Mouse (Mus musculus): ENCODE results near the gene Tnfaip2. TPM values are rescaled to one million over a fixed set of nuclear protein-coding genes. Genes with fewer than 3 reads are reported as not detected.

The Tnfaip2 gene
- 1.0 and 4.1 TPM in 2 replicates for total RNA-seq (2012; rRNA removed)

GRCm38 (mm10) chr12:111442309-111443010, at the start of gene Tnfaip2:
TSS of gene Tnfaip2 (plus strand) at chr12:111442469.
- no peaks in the 10 kb centered on the region for H3K9me3 ChIP-seq (ENCODE audit: control insufficient read depth, insufficient read depth, low read depth, low read length)
- H3K27ac ChIP-seq (ENCODE audit: insufficient read depth, low read depth, low read length, poor library complexity, severe bottlenecking), result no peak within 1 kb of the TSS
- H3K36me3 ChIP-seq (ENCODE audit: control insufficient read depth, insufficient read depth, low read length, poor library complexity, severe bottlenecking), result no peaks in the 10 kb centered on the region
- H3K9ac ChIP-seq (ENCODE audit: insufficient read depth, low read depth, low read length, poor library complexity, severe bottlenecking), result peak within 1 kb of the TSS; percentile 44; the same call in 1 of the 2 replicates
- peaks cover 0 to 5% of the 10 kb centered on the region in 2 experiments; a peak in 2 of 4 replicates for H3K4me1 ChIP-seq (ENCODE audit: control insufficient read depth in 2 of 2, insufficient read depth in 2 of 2, low read length in 2 of 2, poor library complexity in 1 of 2)
- peak within 1 kb of the TSS; percentile 50 to 67 for H3K4me3 ChIP-seq (ENCODE audit: insufficient read depth in 1 of 2, low read depth in 1 of 2, low read length in 2 of 2, poor library complexity in 1 of 2, severe bottlenecking in 1 of 2)
- TF ChIP-seq HCFC1 (IDR thresholded peaks at IDR 0.05; ENCODE audit: borderline replicate concordance, insufficient read depth, low read length) (no peak), ZC3H11A (IDR thresholded peaks at IDR 0.05; ENCODE audit: borderline replicate concordance, low read depth, low read length) (no peak), CHD2 (IDR thresholded peaks at IDR 0.05; ENCODE audit: low read depth, low read length) (no peak), ZNF384 (IDR thresholded peaks at IDR 0.05; ENCODE audit: low read depth, low read length) (no peak), MAFK (IDR thresholded peaks at IDR 0.05; ENCODE audit: insufficient read depth, low read depth, low read length) (no peak)
- DNase-seq (ENCODE audit: low read depth, low spot score), result no peak
- in situ Hi-C loops (cut with MboI; ENCODE audit: low sequenced_read_pairs in 2 of 2, unreplicated experiment in 2 of 2), result no loop called here

- in situ Hi-C loops (cut with MboI; ENCODE audit: low sequenced_read_pairs in 2 of 2, unreplicated experiment in 2 of 2), result no loop called here
- H3K4me1 ChIP-seq (ENCODE audit: control insufficient read depth in 2 of 2, insufficient read depth in 2 of 2, low read length in 2 of 2, poor library complexity in 1 of 2), result no peaks in the 10 kb centered on the region
- H3K27ac ChIP-seq (ENCODE audit: insufficient read depth, low read depth, low read length, poor library complexity, severe bottlenecking), result no peak overlapping the region
- DNase-seq (ENCODE audit: low read depth, low spot score), result no peak
- no peak overlapping the region for H3K9ac ChIP-seq (ENCODE audit: insufficient read depth, low read depth, low read length, poor library complexity, severe bottlenecking)
- TF ChIP-seq ZNF384 (IDR thresholded peaks at IDR 0.05; ENCODE audit: low read depth, low read length), result no peak
- TF ChIP-seq MAFK (IDR thresholded peaks at IDR 0.05; ENCODE audit: insufficient read depth, low read depth, low read length), result no peak
- no peak for TF ChIP-seq HCFC1 (IDR thresholded peaks at IDR 0.05; ENCODE audit: borderline replicate concordance, insufficient read depth, low read length)
- no peak for TF ChIP-seq CHD2 (IDR thresholded peaks at IDR 0.05; ENCODE audit: low read depth, low read length)
- no peak for TF ChIP-seq ZC3H11A (IDR thresholded peaks at IDR 0.05; ENCODE audit: borderline replicate concordance, low read depth, low read length)
- no peak overlapping the region for H3K4me3 ChIP-seq (ENCODE audit: insufficient read depth in 1 of 2, low read depth in 1 of 2, low read length in 2 of 2, poor library complexity in 1 of 2, severe bottlenecking in 1 of 2)
- H3K36me3 ChIP-seq (ENCODE audit: control insufficient read depth, insufficient read depth, low read length, poor library complexity, severe bottlenecking), result no peaks in the 10 kb centered on the region
- no peaks in the 10 kb centered on the region for H3K9me3 ChIP-seq (ENCODE audit: control insufficient read depth, insufficient read depth, low read depth, low read length)
Observed at GRCm38 (mm10) chr12:111394008-111394407, 48.3 kb upstream of the Tnfaip2 start.

DNA sequence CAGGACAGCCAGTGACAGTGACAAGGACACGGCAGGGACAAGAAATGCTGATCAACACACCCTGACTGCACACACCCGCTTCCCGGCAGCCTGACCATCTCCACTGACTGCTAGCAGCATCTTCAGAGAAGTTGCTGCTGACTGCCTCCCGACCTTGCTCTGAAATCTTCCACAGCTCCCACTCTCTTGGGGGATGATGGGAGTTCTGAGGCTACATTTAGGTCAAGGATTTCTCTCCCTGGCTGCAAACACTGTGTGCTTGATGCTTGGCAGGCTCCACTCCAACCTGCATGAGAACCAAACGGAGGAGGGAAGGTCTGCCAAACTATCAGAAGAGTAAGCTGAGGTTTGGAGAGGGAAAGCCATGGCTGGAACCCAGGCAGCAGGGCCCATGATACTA, 45.3 kb upstream of the Tnfaip2 start:
- Histone ChIP-seq H3K9me3 (ENCODE audit: control insufficient read depth, insufficient read depth, low read depth, low read length) (no peaks in the 10 kb centered on the region), H3K27ac (ENCODE audit: insufficient read depth, low read depth, low read length, poor library complexity, severe bottlenecking) (no peak overlapping the region), H3K4me1 (ENCODE audit: control insufficient read depth in 2 of 2, insufficient read depth in 2 of 2, low read length in 2 of 2, poor library complexity in 1 of 2) (no peaks in the 10 kb centered on the region), H3K36me3 (ENCODE audit: control insufficient read depth, insufficient read depth, low read length, poor library complexity, severe bottlenecking) (no peaks in the 10 kb centered on the region), H3K4me3 (ENCODE audit: insufficient read depth in 1 of 2, low read depth in 1 of 2, low read length in 2 of 2, poor library complexity in 1 of 2, severe bottlenecking in 1 of 2) (no peak overlapping the region), H3K9ac (ENCODE audit: insufficient read depth, low read depth, low read length, poor library complexity, severe bottlenecking) (no peak overlapping the region)
- no peak for DNase-seq (ENCODE audit: low read depth, low spot score)
- TF ChIP-seq ZC3H11A (IDR thresholded peaks at IDR 0.05; ENCODE audit: borderline replicate concordance, low read depth, low read length) (no peak), ZNF384 (IDR thresholded peaks at IDR 0.05; ENCODE audit: low read depth, low read length) (no peak), CHD2 (IDR thresholded peaks at IDR 0.05; ENCODE audit: low read depth, low read length) (no peak), MAFK (IDR thresholded peaks at IDR 0.05; ENCODE audit: insufficient read depth, low read depth, low read length) (no peak), HCFC1 (IDR thresholded peaks at IDR 0.05; ENCODE audit: borderline replicate concordance, insufficient read depth, low read length) (no peak)
- in situ Hi-C loops (cut with MboI; ENCODE audit: low sequenced_read_pairs in 2 of 2, unreplicated experiment in 2 of 2), result no loop called here

DNA sequence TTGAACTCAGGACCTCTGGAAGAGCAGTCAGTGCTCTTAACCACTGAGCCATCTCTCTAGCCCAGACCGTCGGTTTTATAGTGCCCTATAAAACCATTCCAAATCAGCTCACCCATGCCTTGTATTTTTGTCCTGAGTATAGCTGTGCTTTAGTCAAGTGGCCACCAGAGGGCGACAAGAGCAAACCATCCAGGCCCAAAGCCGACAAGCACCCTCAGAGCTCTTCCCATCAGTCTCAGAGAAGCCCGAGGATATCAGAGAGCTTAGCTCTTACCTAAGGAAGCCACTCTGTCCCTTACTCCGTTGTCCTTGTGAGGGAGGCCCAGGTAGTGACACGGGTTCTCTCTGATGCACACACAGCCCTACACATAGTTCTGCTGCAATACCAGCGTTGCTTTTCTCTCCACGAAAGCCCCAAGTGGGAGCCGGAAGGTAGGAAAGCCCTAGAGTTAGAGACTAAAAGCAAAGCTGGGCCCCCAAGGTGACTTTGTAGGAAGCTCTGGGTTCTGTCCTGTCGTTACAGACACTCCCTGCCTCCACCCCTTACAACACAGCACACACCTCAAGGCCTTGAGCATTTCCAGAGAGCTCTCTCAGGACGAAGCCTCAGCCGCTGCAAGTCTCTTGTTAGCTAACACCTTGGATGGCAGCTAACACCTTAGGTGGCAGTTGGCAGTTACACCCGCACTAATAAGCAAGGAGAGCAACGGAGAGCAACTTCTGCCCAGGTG, 40.6 kb upstream of the Tnfaip2 start:
- Histone ChIP-seq H3K4me1 (ENCODE audit: control insufficient read depth in 2 of 2, insufficient read depth in 2 of 2, low read length in 2 of 2, poor library complexity in 1 of 2) (no peaks in the 10 kb centered on the region), H3K9me3 (ENCODE audit: control insufficient read depth, insufficient read depth, low read depth, low read length) (no peaks in the 10 kb centered on the region), H3K4me3 (ENCODE audit: insufficient read depth in 1 of 2, low read depth in 1 of 2, low read length in 2 of 2, poor library complexity in 1 of 2, severe bottlenecking in 1 of 2) (no peak overlapping the region), H3K9ac (ENCODE audit: insufficient read depth, low read depth, low read length, poor library complexity, severe bottlenecking) (no peak overlapping the region), H3K36me3 (ENCODE audit: control insufficient read depth, insufficient read depth, low read length, poor library complexity, severe bottlenecking) (no peaks in the 10 kb centered on the region), H3K27ac (ENCODE audit: insufficient read depth, low read depth, low read length, poor library complexity, severe bottlenecking) (no peak overlapping the region)
- DNase-seq (ENCODE audit: low read depth, low spot score), result no peak
- in situ Hi-C loops (cut with MboI; ENCODE audit: low sequenced_read_pairs in 2 of 2, unreplicated experiment in 2 of 2), result no loop called here
- TF ChIP-seq ZC3H11A (IDR thresholded peaks at IDR 0.05; ENCODE audit: borderline replicate concordance, low read depth, low read length), result peak; percentile 51; the same call in 1 of the 2 replicates
- TF ChIP-seq CHD2 (IDR thresholded peaks at IDR 0.05; ENCODE audit: low read depth, low read length), result no peak

All from ES-E14 (cell line).